Mouse (Mus musculus) spleen, postnatal 36 days (tissue): ENCODE results near the gene Hist1h3f.

Experiments used
- DNase-seq, 2 experiments: peaks; one replicate each; pipeline ENCODE4 v3.0.0; 2022; ENCODE audit warnings: low spot score in 2 of 2, mixed read lengths in 1 of 2

The Hist1h3f gene

DNA sequence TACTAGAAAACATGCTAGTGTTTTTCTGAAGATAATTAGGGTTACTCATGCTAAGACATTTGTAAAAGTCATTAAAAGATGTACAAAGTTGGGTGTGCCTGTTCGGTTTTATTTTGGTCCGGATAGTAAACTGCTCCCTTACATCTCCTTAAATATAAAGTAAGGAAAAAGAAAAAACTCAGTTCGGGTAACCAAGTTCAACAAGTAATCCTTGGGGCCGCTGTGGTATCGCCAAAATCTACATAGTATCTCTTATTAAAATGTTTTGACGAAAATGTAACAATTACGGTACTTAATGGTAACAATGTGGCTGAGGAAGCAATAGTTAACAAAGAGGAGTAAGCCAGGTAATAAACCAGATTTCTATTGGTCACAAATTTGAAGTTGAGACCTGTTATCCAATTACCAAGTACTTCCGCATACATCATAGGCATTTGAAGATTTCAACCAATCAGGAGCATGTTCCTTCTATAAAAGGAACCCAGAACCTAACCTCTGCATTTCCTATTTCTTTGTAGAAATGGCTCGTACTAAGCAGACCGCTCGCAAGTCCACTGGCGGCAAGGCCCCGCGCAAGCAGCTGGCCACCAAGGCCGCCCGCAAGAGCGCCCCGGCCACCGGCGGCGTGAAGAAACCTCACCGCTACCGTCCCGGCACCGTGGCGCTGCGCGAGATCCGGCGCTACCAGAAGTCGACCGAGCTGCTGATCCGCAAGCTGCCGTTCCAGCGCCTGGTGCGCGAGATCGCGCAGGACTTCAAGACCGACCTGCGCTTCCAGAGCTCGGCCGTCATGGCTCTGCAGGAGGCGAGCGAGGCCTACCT lies at the start of gene Hist1h3f:
Gene Hist1h3f (plus strand): TSS at position 88 of the 822 bp plus-strand sequence.
- peak; percentile 80 to 88 for DNase-seq

GRCm38 (mm10) chr13:23495526-23495925 lies 48.3 kb upstream of the Hist1h3f start:
- DNase-seq = no peak

DNA sequence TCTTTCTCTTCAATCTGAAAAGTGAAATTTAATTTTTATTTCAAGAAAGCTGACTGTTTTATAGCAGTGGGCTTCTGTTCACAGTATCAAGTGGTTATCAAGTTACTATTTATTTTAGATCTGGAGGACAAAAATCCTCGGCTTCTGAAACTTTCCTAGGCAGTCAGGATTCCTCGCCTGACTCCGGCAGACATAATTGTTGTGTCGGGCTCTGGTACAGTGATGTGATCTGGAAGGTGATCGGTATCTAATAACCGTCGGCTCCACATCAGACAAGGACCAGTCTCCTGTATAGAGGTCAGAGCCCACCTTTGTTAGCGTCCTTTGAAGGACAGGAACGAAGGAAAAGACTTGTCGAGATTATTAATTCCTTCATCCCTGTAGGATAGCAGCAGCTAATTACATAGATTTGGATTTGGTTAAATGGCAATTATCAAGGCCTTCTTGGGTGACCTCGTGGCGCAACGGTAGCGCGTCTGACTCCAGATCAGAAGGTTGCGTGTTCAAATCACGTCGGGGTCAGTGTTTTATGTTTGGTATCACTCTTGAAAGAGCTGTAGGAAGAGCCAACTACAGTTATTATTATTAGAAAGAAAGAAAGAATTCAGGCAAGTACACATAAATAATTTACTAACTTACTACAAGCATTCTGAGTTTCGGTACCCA lies 46.1 kb upstream of the Hist1h3f start:
- no peak for DNase-seq

DNA sequence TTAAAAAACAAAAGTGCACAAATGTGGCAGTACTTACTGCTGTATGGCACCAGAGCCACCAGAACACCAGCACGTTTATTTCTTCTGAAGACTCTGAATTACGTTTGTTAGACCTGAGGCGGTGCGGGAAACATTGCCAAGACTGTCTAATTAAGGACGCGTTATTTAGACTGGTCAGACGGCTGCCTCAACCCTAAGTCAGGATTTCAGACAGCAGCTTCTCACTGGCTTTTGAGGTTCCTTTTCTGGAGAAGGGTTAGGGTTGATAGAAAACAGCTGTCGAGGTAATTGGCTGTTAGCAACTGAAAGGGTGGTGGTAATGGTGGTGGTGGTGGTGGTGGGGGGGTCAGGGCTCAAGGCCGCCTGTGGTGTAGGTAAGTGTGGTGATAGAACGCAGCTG lies 45.2 kb upstream of the Hist1h3f start:
- no peak for DNase-seq

DNA sequence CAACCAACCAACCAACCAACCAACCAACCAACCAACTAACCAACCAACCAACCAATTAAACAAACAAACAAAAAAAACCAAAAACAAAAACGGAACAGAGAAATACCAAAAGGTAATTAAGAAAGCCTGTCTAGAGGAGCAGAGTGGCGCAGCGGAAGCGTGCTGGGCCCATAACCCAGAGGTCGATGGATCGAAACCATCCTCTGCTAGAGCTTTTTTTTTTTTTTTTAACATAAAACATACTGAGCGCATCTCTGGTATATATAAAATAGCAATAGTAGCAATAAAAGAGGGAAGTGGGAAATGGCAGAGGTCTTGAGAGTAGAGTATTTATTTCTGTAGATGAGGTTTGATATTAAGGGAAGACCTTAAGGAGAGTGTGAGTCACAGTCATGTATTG lies 43.9 kb upstream of the Hist1h3f start:
- DNase-seq = no peak

DNA sequence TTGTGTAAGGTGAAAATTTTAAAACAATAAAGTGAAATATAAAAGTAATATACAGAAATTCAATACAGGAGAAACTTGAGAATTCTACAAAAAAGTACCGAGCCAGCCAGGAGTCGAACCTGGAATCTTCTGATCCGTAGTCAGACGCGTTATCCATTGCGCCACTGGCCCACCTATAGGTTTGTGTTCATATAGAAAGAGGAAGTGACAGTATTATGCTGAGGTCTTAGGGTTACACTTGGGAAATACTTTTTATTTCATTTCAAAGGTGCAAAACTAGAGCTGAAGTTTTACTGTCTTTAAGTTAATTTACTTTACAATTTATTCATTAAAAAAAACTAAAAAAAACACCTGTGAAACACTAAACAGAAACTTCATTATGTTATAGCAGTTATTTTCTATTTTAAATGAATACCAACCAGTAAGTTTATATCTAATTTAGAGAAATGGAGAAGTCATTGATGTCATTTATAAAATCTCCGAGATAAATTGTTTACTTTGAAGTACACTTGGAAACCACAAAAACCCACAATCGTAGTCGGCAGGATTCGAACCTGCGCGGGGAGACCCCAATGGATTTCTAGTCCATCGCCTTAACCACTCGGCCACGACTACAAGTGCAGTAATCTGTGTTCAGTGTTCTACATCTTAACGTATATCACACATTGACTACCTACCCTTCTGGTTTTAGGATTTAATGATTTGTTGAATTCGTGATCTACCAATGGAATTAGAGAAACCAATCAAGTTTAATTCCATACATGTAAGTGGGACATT lies 43.2 kb upstream of the Hist1h3f start:
- DNase-seq = peak; percentile 50 to 69

GRCm38 (mm10) chr13:23501511-23501910 lies 42.3 kb upstream of the Hist1h3f start:
- no peak for DNase-seq

GRCm38 (mm10) chr13:23502031-23502567 lies 41.8 kb upstream of the Hist1h3f start:
- DNase-seq = no peak

DNA sequence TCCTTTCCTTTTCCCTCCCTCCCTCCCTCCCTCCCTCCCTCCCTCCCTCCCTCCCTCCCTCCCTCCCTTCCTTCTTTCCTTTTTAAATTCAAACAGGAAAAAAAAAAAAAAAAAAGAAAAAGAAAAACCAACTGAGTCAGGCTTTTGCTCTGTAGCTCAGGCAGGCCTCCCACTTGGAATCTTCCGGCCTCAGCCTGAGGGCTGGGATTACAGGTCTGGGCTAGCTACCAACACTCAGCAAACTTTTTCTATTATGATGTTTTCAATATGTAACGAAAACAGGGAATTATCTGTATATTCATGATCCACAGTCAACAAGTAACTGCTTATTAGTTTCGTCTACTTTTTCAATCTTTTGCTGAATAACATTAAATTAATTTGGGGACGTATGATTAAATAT lies 40.9 kb upstream of the Hist1h3f start:
- DNase-seq = no peak

GRCm38 (mm10) chr13:23503797-23504196 lies 40.1 kb upstream of the Hist1h3f start:
- DNase-seq = peak; percentile 21 to 50

DNA sequence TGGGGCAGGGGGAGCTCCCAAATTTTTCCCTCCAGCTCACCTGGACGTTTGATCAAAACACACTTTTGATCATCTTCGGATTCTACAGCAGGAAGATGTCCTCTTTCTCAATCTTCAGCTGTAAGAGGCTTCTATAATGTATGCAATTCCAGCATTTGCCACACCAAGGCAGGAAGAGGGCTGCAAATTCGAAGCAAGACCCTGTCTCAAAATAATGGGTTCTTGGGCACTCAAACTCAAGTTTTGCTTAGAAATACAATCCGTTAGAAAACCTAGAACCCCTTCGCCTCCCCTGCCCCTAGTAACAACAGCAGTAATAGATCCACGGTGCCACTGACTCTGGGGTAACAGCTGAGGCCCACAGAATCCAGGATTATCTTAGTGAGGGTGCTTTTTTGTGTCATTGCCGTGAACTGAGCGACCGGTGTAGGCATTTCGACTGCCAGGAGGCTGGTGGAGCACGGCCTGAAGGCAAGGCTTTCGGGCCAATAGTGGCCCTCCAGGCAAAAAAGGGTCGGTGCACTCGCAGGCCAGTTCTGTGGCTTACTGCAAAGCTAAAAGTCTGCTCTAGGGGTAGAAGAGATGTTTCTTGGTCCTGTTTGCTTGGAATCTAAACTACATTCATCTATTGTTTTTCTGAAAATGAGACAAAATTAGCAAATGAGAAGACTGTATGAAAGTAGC lies 38.0 kb upstream of the Hist1h3f start:
- no peak for DNase-seq

- DNase-seq = peak; percentile 41 to 44
These were observed 37.5 kb upstream of the Hist1h3f start for GRCm38 (mm10) chr13:23506351-23506750.

- DNase-seq = no peak
These were observed 36.9 kb upstream of the Hist1h3f start for GRCm38 (mm10) chr13:23506819-23507515.

- no peak for DNase-seq
These were observed 33.7 kb upstream of the Hist1h3f start for GRCm38 (mm10) chr13:23510127-23510526.

GRCm38 (mm10) chr13:23513517-23513916 lies 30.3 kb upstream of the Hist1h3f start:
- DNase-seq = no peak

DNA sequence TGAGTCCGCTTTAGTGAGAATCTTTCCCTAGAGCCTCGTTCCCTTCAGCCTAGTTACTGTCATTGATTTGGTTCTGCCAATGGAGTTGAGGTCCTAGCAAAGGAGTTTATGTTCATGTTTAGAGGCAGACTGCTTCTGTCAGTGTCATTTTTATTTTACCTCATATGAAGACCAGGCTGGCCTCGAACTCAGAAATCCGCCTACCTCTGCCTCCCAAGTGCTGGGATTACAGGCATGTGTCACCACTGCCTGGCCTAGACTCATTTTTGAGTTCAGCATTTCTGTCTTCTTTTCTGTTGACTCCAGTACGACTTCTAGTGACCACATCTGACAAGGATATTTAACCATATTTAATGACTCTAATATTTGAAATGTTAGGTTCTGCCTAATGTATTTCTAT lies 28.6 kb upstream of the Hist1h3f start:
- DNase-seq = no peak

GRCm38 (mm10) chr13:23515826-23516620 lies 27.8 kb upstream of the Hist1h3f start:
- no peak for DNase-seq

DNA sequence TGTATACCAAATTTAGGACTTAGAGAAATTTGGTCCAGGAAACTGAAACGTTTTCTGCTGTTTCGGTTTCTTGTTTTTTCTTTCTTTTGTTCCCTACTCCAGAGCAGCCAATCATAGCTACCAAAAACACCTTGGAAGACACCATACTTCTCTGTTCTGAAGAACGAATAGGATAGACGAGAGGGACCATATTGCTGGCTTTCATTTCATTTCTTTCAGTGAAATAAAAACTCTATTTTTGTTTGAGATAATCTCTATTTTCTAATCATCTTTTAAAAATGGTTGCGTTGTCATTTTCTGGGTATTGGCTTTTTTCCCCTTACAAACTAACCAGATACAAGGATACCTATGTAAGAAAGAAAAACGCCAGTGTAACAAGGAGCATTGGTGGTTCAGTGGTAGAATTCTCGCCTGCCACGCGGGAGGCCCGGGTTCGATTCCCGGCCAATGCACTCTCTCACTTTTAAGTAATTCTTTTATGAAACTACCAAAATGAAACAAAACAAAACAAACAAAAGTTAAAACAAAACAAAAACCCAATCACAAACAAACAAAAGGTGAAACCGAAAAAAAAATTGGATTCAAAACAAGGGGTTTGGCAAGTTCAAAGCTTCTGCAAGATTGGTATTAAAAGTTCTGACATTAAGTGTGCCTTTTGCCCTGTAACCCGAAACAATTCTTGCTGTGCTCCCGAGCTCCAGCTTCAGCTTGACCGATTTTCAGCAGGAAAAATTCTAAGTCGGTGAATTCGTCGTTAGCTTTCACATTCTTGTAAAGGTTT lies 26.8 kb upstream of the Hist1h3f start:
- DNase-seq = peak; percentile 63 to 74

GRCm38 (mm10) chr13:23517603-23518294 lies 26.1 kb upstream of the Hist1h3f start:
- DNase-seq = peak; percentile 82 to 92
